Mouse (Mus musculus): ENCODE results near the gene Tubgcp6. TPM values are rescaled to one million over a fixed set of nuclear protein-coding genes. Genes with fewer than 3 reads are reported as not detected.
A peak's percentile ranks its signal among the peaks of the same experiment; 100 is the strongest.

Gene Tubgcp6
- polyA plus RNA-seq, 1 experiment from 2014 or later = 6.2 TPM

DNA sequence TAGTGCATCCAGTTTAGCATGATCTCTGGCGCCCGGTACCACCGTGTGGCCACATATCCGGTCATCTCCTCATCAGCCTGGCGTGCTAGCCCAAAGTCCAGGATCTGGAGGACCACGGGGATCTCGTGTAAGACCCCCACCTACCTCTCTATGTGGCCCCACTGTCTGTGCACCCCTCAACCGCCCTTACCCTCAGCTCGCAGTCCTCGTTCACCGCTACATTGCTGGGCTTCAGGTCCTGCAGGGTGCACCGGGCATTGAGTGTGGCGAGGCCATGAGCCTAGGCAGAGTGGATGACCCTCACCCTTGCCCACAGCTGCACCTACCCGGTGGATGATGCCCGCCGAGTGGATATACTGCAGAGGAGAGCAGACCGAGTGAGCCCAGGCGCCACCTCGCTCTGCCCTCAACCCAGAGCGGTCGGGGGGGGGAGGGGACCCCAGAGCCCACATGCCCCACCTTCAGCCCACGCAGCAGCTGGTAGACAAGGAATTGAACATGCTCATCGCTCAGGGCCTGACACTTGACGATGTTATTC, 23.0 kb upstream of the Tubgcp6 start:
- TF ChIP-seq CTCF (IDR thresholded peaks at IDR 0.05) (no peak), EP300 (IDR thresholded peaks at IDR 0.05) (no peak)
- H3K4me1 ChIP-seq (ENCODE audit: insufficient read depth, low read depth, low read length) = peaks cover 17% of the 10 kb centered on the region
- H3K27ac ChIP-seq (ENCODE audit: low read length) = no peak overlapping the region
- H3K4me3 ChIP-seq (ENCODE audit: low read depth, low read length) = no peak overlapping the region
- no peak overlapping the region for H3K9ac ChIP-seq (replicated peaks; ENCODE audit: low read depth)
- no peaks in the 10 kb centered on the region for H3K9me3 ChIP-seq (ENCODE audit: low read length)
- DNase-seq (ENCODE audit: low spot score) = no peak
- H3K4me2 ChIP-seq (replicated peaks; ENCODE audit: low read depth, low read length) = no peak overlapping the region
- H3K27me3 ChIP-seq (replicated peaks; ENCODE audit: insufficient read depth, low read length) = peaks cover 14% of the 10 kb centered on the region
- ATAC-seq = no peak
- WGBS = 62% methylated on average over 24 of the region's 24 CpGs
- no peaks in the 10 kb centered on the region for H3K36me3 ChIP-seq (ENCODE audit: insufficient read depth, low read length)

DNA sequence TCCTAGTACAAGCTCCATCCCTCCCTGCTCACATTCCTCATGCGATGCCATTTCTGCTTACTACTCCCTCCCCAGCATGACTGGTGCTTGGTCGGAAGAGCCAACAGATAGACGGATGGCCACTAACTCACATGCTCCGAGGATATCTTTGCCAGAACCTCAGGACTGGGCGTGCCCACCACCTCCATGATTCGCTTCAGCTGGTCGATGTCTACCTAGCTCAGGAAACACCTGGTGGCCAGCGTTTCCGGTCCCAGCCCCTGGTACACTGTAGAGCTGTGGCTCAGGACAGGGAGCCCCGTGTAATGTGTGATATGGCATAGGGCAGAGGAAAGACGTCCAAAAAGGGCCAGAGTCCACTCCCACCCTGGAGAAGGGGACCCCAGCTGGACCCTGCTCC, 22.1 kb upstream of the Tubgcp6 start:
- Histone ChIP-seq H3K36me3 (ENCODE audit: insufficient read depth, low read length) (no peaks in the 10 kb centered on the region), H3K27me3 (replicated peaks; ENCODE audit: insufficient read depth, low read length) (peaks cover 18% of the 10 kb centered on the region), H3K27ac (ENCODE audit: low read length) (no peak overlapping the region), H3K4me1 (ENCODE audit: insufficient read depth, low read depth, low read length) (peaks cover 20% of the 10 kb centered on the region), H3K9ac (replicated peaks; ENCODE audit: low read depth) (no peak overlapping the region), H3K9me3 (ENCODE audit: low read length) (no peaks in the 10 kb centered on the region), H3K4me3 (ENCODE audit: low read depth, low read length) (no peak overlapping the region), H3K4me2 (replicated peaks; ENCODE audit: low read depth, low read length) (no peak overlapping the region)
- WGBS = 67% methylated on average over 11 of the region's 11 CpGs
- TF ChIP-seq EP300 (IDR thresholded peaks at IDR 0.05) (no peak), CTCF (IDR thresholded peaks at IDR 0.05) (no peak)
- DNase-seq (ENCODE audit: low spot score) (no peak), ATAC-seq (no peak)

DNA sequence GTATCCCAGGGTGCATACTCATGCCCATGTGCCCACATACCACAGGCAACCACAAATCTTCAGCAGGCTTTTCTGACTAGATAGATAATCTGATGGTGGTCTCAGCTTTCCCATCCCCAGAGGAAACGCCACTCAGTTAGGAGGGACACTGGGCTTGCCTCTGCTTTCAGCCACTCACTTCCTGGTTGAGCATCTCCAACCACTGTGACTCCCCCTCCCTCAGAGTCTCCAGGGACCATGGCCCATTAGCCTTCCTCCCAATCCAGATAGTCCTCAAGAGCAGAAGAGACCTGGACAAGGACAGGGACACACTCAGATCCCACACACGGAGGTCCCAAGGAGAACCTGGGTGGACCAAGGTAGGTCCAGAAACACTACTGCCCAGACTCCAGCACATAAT, 20.2 kb upstream of the Tubgcp6 start:
- 62% methylated on average over 2 of the region's 2 CpGs for WGBS
- no peak overlapping the region for H3K4me3 ChIP-seq (ENCODE audit: low read depth, low read length)
- H3K36me3 ChIP-seq (ENCODE audit: insufficient read depth, low read length) = no peaks in the 10 kb centered on the region
- H3K9ac ChIP-seq (replicated peaks; ENCODE audit: low read depth) = no peak overlapping the region
- DNase-seq (ENCODE audit: low spot score) (no peak), ATAC-seq (no peak)
- H3K27me3 ChIP-seq (replicated peaks; ENCODE audit: insufficient read depth, low read length) = peaks cover 27% of the 10 kb centered on the region
- no peaks in the 10 kb centered on the region for H3K9me3 ChIP-seq (ENCODE audit: low read length)
- no peak overlapping the region for H3K4me2 ChIP-seq (replicated peaks; ENCODE audit: low read depth, low read length)
- no peak overlapping the region for H3K27ac ChIP-seq (ENCODE audit: low read length)
- H3K4me1 ChIP-seq (ENCODE audit: insufficient read depth, low read depth, low read length) = peaks cover 12% of the 10 kb centered on the region; the same call in 1 of the 2 replicates
- TF ChIP-seq EP300 (IDR thresholded peaks at IDR 0.05) (no peak), CTCF (IDR thresholded peaks at IDR 0.05) (no peak)

DNA sequence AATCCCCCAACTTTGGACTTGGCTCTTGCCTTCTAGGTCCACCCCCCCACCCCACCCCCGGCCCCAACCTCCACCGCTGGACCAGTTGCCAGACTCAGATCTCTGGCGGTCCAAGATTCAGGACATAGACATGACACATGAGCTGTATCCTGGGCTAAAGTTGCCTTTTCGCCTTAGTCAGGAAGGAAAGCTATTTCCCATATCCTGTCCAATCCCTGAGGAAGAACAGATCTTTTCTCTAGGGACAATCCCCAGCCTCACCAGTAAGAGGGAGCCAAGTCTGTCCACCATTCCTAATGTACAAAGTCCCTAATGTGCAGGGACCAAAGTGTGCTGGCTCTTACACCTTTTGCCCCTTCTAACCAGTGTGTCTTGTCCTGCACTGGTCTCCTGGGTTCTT, 19.0 kb upstream of the Tubgcp6 start:
- no peak overlapping the region for H3K4me2 ChIP-seq (replicated peaks; ENCODE audit: low read depth, low read length)
- H3K4me3 ChIP-seq (ENCODE audit: low read depth, low read length) = no peak overlapping the region
- peaks cover 12% of the 10 kb centered on the region; the same call in 1 of the 2 replicates for H3K4me1 ChIP-seq (ENCODE audit: insufficient read depth, low read depth, low read length)
- DNase-seq (ENCODE audit: low spot score) = no peak
- TF ChIP-seq EP300 (IDR thresholded peaks at IDR 0.05) = no peak
- no peak for TF ChIP-seq CTCF (IDR thresholded peaks at IDR 0.05)
- no peaks in the 10 kb centered on the region for H3K9me3 ChIP-seq (ENCODE audit: low read length)
- H3K36me3 ChIP-seq (ENCODE audit: insufficient read depth, low read length) = no peaks in the 10 kb centered on the region
- no peak overlapping the region for H3K9ac ChIP-seq (replicated peaks; ENCODE audit: low read depth)
- peaks cover 21% of the 10 kb centered on the region for H3K27me3 ChIP-seq (replicated peaks; ENCODE audit: insufficient read depth, low read length)
- WGBS = 48% methylated on average over 4 of the region's 4 CpGs
- no peak overlapping the region for H3K27ac ChIP-seq (ENCODE audit: low read length)
- ATAC-seq = no peak

DNA sequence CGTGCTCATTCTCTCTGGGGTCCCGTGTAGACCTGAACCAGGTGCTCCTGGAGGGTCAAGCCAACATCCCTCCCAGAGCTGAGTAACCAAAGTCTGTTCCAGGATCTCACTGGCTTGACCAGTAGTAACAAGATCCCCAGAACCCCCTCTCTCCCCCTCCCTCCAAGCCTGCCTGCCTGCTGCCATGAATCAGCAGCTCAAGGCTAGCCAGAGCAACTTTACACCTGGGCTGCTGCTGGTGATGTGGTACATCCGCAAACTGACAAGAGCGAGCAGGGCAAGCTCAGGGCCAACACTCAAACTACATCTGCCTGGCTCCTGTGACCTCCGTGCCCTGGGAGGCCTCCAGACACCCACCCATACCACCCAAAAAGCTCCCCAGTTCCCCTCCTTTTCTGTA, 18.5 kb upstream of the Tubgcp6 start:
- ATAC-seq (no peak), DNase-seq (ENCODE audit: low spot score) (no peak)
- WGBS = 14% methylated on average over 5 of the region's 5 CpGs
- H3K4me2 ChIP-seq (replicated peaks; ENCODE audit: low read depth, low read length) = no peak overlapping the region
- H3K27ac ChIP-seq (ENCODE audit: low read length) = no peak overlapping the region
- H3K9ac ChIP-seq (replicated peaks; ENCODE audit: low read depth) = no peak overlapping the region
- H3K36me3 ChIP-seq (ENCODE audit: insufficient read depth, low read length) = no peaks in the 10 kb centered on the region
- no peak overlapping the region for H3K4me3 ChIP-seq (ENCODE audit: low read depth, low read length)
- TF ChIP-seq EP300 (IDR thresholded peaks at IDR 0.05) (no peak), CTCF (IDR thresholded peaks at IDR 0.05) (no peak)
- no peaks in the 10 kb centered on the region for H3K9me3 ChIP-seq (ENCODE audit: low read length)
- H3K27me3 ChIP-seq (replicated peaks; ENCODE audit: insufficient read depth, low read length) = peaks cover 21% of the 10 kb centered on the region
- peaks cover 8% of the 10 kb centered on the region; the same call in 1 of the 2 replicates for H3K4me1 ChIP-seq (ENCODE audit: insufficient read depth, low read depth, low read length)

DNA sequence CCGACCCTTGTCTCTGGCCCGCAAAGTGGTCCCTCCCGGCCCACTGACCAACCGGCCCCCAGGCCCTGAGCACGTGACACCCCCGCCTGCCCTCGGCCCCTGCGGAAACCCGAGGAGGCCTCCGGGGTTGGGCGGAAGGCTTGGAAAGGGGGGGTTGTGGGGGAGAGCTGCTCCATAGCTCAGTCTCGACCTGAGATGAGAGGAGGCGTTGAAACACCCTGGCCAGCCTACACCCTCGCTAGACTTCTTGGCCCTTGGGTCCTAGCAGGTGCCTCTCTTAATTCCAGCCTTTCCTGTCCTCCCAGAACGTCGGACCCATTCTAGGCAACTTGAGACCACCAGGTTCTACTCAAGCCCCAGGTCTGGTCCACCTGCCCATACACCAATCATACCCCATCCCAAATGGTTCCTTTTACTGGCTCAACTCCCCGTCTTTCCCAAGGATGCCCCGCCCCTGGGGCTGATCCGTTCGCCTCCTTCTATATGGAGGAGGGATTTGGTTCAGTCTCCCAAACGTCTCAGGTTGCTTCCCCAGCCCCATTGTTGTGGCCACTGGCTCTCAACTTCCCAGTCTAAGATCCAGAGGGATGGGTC, 17.8 kb upstream of the Tubgcp6 start, which contains the start of gene Mapk12:
TSS of gene Mapk12 (minus strand) at position 45 of the 594 bp plus-strand sequence.
- TF ChIP-seq EP300 (IDR thresholded peaks at IDR 0.05) = no peak
- TF ChIP-seq CTCF (IDR thresholded peaks at IDR 0.05) = no peak
- ATAC-seq = peak; percentile 81
- H3K27me3 ChIP-seq (replicated peaks; ENCODE audit: insufficient read depth, low read length) = peaks cover 15% of the 10 kb centered on the region; the same call in 1 of the 2 replicates
- H3K9me3 ChIP-seq (ENCODE audit: low read length) = no peaks in the 10 kb centered on the region
- no peaks in the 10 kb centered on the region for H3K36me3 ChIP-seq (ENCODE audit: insufficient read depth, low read length)
- peak within 1 kb of the TSS; percentile 90 for H3K4me2 ChIP-seq (replicated peaks; ENCODE audit: low read depth, low read length)
- peak within 1 kb of the TSS; percentile 51; the same call in 1 of the 2 replicates for H3K27ac ChIP-seq (ENCODE audit: low read length)
- peaks cover 7% of the 10 kb centered on the region; the same call in 1 of the 2 replicates for H3K4me1 ChIP-seq (ENCODE audit: insufficient read depth, low read depth, low read length)
- DNase-seq (ENCODE audit: low spot score) = peak; percentile 62
- peak within 1 kb of the TSS; percentile 34 for H3K9ac ChIP-seq (replicated peaks; ENCODE audit: low read depth)
- peak within 1 kb of the TSS; percentile 53 for H3K4me3 ChIP-seq (ENCODE audit: low read depth, low read length)
- 2% methylated on average over 21 of the region's 21 CpGs for WGBS
